Mouse (Mus musculus): ENCODE results near the gene Trip13. TPM values are rescaled to one million over a fixed set of nuclear protein-coding genes. Genes with fewer than 3 reads are reported as not detected.

Trip13 gene
- total and polyA plus RNA-seq, 3 experiments, result 42.3 to 94.5 (median 93.2) TPM

- no peaks in the 10 kb centered on the region for H3K27me3 ChIP-seq (replicated peaks)
- DNase-seq (ENCODE audit: extremely low read depth), result no peak
- dilution Hi-C loops (cut with MboI; ENCODE audit: extremely low pct_ligation_motif_present, extremely low pct_unique_long_range_greater_than_20kb, low sequenced_read_pairs), result no loop called here
- no peak overlapping the region for H3K27ac ChIP-seq (ENCODE audit: insufficient read depth, low read depth)
- in situ Hi-C loops (cut with MboI; ENCODE audit: low pct_ligation_motif_present, low pct_unique_long_range_greater_than_20kb, low sequenced_read_pairs), result loop anchor here (10.0 kb wide), 1 partner anchor 349 kb away; no protein-coding TSS in a partner anchor
- H3K79me2 ChIP-seq (replicated peaks; ENCODE audit: control insufficient read depth, extremely low read depth, insufficient read depth, poor library complexity, severe bottlenecking), result no peaks in the 10 kb centered on the region
- peaks cover 63 to 92% of the 10 kb centered on the region in 2 experiments for H3K36me3 ChIP-seq (replicated peaks in 1 of 2; ENCODE audit: control insufficient read depth in 1 of 2, insufficient read depth in 1 of 2, low read length in 1 of 2)
- no peak overlapping the region for H3K4me2 ChIP-seq (ENCODE audit: insufficient read depth, low read depth, poor library complexity, severe bottlenecking)
- no peaks in the 10 kb centered on the region for H3K4me1 ChIP-seq (ENCODE audit: control insufficient read depth in 1 of 2, insufficient read depth in 2 of 2)
- no peak overlapping the region for H3K4me3 ChIP-seq (replicated peaks in 1 of 3; ENCODE audit: low read depth in 2 of 3, low read length in 2 of 3, poor library complexity in 1 of 3)
- TF ChIP-seq MAFK (IDR thresholded peaks at IDR 0.05; ENCODE audit: insufficient replicate concordance, low read length) (no peak), MYC (IDR thresholded peaks at IDR 0.05; ENCODE audit: low read depth, low read length) (no peak), UBTF (IDR thresholded peaks at IDR 0.05; ENCODE audit: low read depth, low read length) (no peak), USF1 (IDR thresholded peaks at IDR 0.05; ENCODE audit: low read depth, low read length) (no peak), PAX5 (IDR thresholded peaks at IDR 0.05; ENCODE audit: low read length) (no peak), ZNF384 (IDR thresholded peaks at IDR 0.05; ENCODE audit: low read depth, low read length) (no peak), CHD2 (IDR thresholded peaks at IDR 0.05; ENCODE audit: low read length) (no peak), JUN (IDR thresholded peaks at IDR 0.05; ENCODE audit: insufficient read depth, low read depth, low read length) (no peak), TCF12 (IDR thresholded peaks at IDR 0.05; ENCODE audit: low read depth, low read length) (no peak), MAX (IDR thresholded peaks at IDR 0.05; ENCODE audit: low read length) (no peak), JUND (conservative IDR thresholded peaks at IDR 0.05; ENCODE audit: low read depth, low read length) (no peak), SIN3A (IDR thresholded peaks at IDR 0.05; ENCODE audit: low read length) (no peak), ETS1 (conservative IDR thresholded peaks at IDR 0.05; ENCODE audit: low read depth, low read length) (no peak), NRF1 (IDR thresholded peaks at IDR 0.05; ENCODE audit: low read depth, low read length) (no peak), KAT2A (IDR thresholded peaks at IDR 0.05; ENCODE audit: insufficient replicate concordance, low read length) (no peak), RCOR1 (conservative IDR thresholded peaks at IDR 0.05; ENCODE audit: low read depth, low read length) (no peak), ZMIZ1 (IDR thresholded peaks at IDR 0.05; ENCODE audit: low read depth, low read length) (no peak), POLR2AphosphoS2 (IDR thresholded peaks at IDR 0.05; ENCODE audit: low read depth, low read length) (no peak), NELFE (IDR thresholded peaks at IDR 0.05; ENCODE audit: low read depth, low read length) (no peak), MAZ (IDR thresholded peaks at IDR 0.05; ENCODE audit: low read depth, low read length) (no peak)
- H3K9me3 ChIP-seq (replicated peaks; ENCODE audit: low read length), result no peaks in the 10 kb centered on the region
- no peak overlapping the region for H3K9ac ChIP-seq (ENCODE audit: insufficient read depth, low read depth)
These were observed 17.9 kb upstream of the Trip13 start for GRCm38 (mm10) chr13:73955531-73955930.

- in situ Hi-C loops (cut with MboI; ENCODE audit: low pct_ligation_motif_present, low pct_unique_long_range_greater_than_20kb, low sequenced_read_pairs) (loop anchor here (10.0 kb wide), 1 partner anchor 350 kb away; no protein-coding TSS in a partner anchor), dilution Hi-C loops (cut with MboI; ENCODE audit: extremely low pct_ligation_motif_present, extremely low pct_unique_long_range_greater_than_20kb, low sequenced_read_pairs) (no loop called here)
- Histone ChIP-seq H3K4me1 (ENCODE audit: control insufficient read depth in 1 of 2, insufficient read depth in 2 of 2) (no peaks in the 10 kb centered on the region), H3K4me3 (replicated peaks in 1 of 3; ENCODE audit: low read depth in 2 of 3, low read length in 2 of 3, poor library complexity in 1 of 3) (no peak overlapping the region), H3K9me3 (replicated peaks; ENCODE audit: low read length) (no peaks in the 10 kb centered on the region), H3K27me3 (replicated peaks) (no peaks in the 10 kb centered on the region), H3K9ac (ENCODE audit: insufficient read depth, low read depth) (no peak overlapping the region), H3K79me2 (replicated peaks; ENCODE audit: control insufficient read depth, extremely low read depth, insufficient read depth, poor library complexity, severe bottlenecking) (no peaks in the 10 kb centered on the region), H3K27ac (ENCODE audit: insufficient read depth, low read depth) (no peak overlapping the region), H3K36me3 (replicated peaks in 1 of 2; ENCODE audit: control insufficient read depth in 1 of 2, insufficient read depth in 1 of 2, low read length in 1 of 2) (peaks cover 65 to 92% of the 10 kb centered on the region in 2 experiments), H3K4me2 (ENCODE audit: insufficient read depth, low read depth, poor library complexity, severe bottlenecking) (no peak overlapping the region)
- TF ChIP-seq NELFE (IDR thresholded peaks at IDR 0.05; ENCODE audit: low read depth, low read length), result no peak
- TF ChIP-seq CTCF (conservative IDR thresholded peaks at IDR 0.05 in 1 of 2, IDR thresholded peaks at IDR 0.05 in 1 of 2; ENCODE audit: low read depth in 2 of 2, low read length in 2 of 2), result no peak
- TF ChIP-seq CHD2 (IDR thresholded peaks at IDR 0.05; ENCODE audit: low read length), result no peak
- no peak for TF ChIP-seq UBTF (IDR thresholded peaks at IDR 0.05; ENCODE audit: low read depth, low read length)
- TF ChIP-seq MYC (IDR thresholded peaks at IDR 0.05; ENCODE audit: low read depth, low read length), result no peak
- no peak for TF ChIP-seq GABPA (IDR thresholded peaks at IDR 0.05; ENCODE audit: insufficient replicate concordance, low read depth, low read length)
- TF ChIP-seq IRF4 (IDR thresholded peaks at IDR 0.05; ENCODE audit: low read depth, low read length), result no peak
- no peak for TF ChIP-seq ELF1 (IDR thresholded peaks at IDR 0.05; ENCODE audit: low read depth, low read length)
- no peak for TF ChIP-seq ZNF384 (IDR thresholded peaks at IDR 0.05; ENCODE audit: low read depth, low read length)
- no peak for TF ChIP-seq E2F4 (IDR thresholded peaks at IDR 0.05; ENCODE audit: insufficient replicate concordance, low read depth, low read length)
- no peak for TF ChIP-seq TBP (conservative IDR thresholded peaks at IDR 0.05; ENCODE audit: low read depth, low read length)
- TF ChIP-seq MEF2A (IDR thresholded peaks at IDR 0.05; ENCODE audit: borderline replicate concordance, low read depth, low read length), result no peak
- no peak for DNase-seq (ENCODE audit: extremely low read depth)
These were observed 17.1 kb upstream of the Trip13 start for GRCm38 (mm10) chr13:73954666-73955065.
